Mouse (Mus musculus) CD4-positive helper T cell, adult 2 months (primary cell): ENCODE results near the gene Taf15.
A peak's percentile ranks its signal among the peaks of the same experiment; 100 is the strongest.

Experiments
- DNase-seq: peaks from one replicate; pipeline ENCODE4 v3.0.0-alpha.2; 2012; ENCODE audit warnings: low read depth, missing footprints, low spot score

Taf15 gene

DNA sequence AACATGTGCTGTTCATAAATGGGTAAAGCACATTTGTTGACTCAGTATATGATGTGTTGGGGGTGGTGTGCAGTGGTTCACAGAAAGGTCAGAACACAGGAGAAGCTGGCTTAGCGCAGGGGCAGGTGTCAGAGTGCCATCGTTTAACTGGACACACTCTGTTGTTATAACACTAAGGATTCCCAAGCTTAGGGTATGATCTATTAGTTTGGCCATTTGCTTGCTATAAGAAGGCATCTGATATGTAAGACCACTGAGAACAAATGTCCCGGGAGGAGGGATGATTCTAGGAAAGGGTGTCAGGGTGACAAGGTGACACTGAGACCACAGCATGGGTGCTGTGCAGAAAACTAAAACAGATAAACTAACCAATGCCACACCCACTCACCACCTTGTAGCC is 63.9 kb downstream of the Taf15 start:
- DNase-seq, result peak; percentile 56

DNA sequence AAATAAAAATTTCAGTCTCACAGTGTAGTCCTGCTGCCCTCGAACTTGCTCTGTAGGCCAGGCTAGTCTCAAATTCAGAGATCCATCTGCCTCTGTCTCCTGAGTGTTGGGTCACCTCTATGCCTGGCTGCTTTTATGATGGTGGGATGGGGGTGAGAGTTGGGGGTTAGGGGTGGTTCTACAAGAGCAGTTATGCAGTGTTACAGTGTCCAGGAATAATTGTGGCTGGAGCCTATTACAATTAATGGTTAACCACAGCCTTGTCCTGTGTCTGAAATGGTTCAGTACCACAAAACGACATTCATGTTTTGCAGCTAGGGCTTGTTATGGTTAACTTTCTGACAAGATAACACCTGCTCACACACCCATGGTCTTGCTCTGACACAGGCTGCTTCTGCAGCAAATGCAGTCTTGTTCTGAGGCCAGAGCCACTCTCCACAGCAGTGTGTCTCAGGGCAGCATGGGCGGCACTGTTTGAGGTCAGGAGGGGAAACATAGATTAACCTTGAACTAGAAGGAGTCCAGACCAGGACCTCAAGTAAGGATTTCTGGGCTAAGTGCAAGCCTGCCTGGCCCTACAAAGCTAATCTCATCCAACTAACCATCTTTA is 65.9 kb downstream of the Taf15 start:
- DNase-seq, result no peak

DNA sequence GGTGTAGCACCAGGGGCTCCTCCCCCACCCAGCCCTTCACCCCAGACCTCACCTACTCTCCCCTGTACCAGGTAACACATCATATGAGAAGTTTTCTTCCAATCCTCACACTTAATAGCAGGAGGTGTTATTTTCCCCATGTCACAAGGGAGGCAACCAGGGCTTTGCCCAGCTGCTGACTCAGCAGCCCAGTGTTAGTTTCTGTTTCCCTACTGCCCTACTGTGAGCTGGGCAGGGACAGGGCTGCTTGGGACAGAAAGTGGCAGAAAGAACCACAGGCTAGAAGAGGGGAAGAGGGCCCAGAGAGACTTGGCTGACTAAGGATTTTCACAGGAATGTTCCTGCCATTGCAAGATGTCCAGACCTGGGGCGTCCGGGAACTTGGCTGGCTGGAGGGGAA is 68.0 kb downstream of the Taf15 start:
- DNase-seq, result peak; percentile 47

DNA sequence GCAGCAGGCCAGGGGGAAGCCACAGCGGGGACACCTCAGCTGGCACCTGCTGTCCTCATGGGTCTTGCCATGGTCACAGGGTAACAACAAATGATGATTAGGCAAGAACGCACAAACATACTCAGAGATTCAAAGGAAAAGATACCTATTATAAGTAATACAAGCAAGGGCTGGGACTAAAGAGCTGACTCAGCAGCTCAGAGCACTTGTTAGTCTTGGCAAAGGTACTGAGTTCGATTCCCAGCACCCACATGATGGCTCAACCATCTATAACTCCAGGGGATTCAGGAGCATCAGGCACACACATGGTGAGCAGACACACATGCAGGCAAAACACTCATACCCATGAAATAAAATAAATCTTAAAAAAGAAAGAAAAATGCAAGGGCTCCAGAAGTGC is 68.5 kb downstream of the Taf15 start:
- DNase-seq, result no peak

DNA sequence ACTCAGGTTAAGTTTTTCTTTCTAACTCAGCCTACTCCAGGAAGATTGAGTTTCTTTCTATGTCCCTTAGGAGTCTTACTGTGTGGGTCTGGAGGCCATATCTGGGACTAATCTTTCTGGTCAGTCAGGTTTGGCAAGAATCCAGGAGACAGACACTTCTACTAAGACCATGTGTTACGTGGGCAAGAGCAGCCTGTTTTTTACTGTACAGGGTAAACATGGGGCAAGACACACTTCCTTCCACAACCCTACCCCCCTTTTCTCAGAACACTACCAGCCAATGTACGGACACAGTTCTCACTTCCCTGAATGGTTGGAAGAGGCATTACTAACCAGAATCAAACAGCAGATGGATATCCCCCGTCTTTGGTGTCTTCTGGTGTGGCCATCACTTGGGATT is 71.3 kb downstream of the Taf15 start:
- no peak for DNase-seq

GRCm38 (mm10) chr11:83550186-83550632 is 77.3 kb downstream of the Taf15 start:
- DNase-seq, result peak; percentile 76

DNA sequence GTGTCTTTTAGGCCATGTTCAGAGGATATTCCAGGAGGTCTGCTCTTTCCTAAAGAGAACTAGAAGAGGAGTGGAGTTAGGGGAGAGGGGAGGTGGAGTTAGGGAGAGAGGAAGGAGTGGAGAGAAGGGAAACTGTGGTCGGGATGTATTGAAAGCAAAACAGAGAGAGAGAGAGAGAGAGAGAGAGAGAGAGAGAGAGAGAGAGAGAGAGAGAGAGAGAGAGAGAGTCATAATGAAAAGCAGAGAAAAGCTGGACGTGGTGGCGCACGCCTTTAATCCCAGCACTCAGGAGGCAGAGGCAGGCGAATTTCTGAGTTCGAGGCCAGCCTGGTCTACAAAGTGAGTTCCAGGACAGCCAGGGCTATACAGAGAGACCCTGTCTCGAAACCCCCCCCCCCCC is 78.2 kb downstream of the Taf15 start:
- peak; percentile 24 for DNase-seq

- DNase-seq, result no peak
These were observed 78.8 kb downstream of the Taf15 start for GRCm38 (mm10) chr11:83551668-83552067.
